Mouse (Mus musculus) bone marrow, adult 2 months (tissue): ENCODE data around the gene Fahd1.

Experiments used
- CTCF ChIP-seq: fragments of 200-500 bp; IDR thresholded peaks from 2 replicates; pipeline ENCODE4 v1.5.1; 2011; ENCODE audit warnings: low read length, control low read depth; ENCODE audit not compliant: control insufficient read depth, insufficient read depth
- POLR2A ChIP-seq: fragments of 200-500 bp; IDR thresholded peaks from 2 replicates; pipeline ENCODE4 v1.6.1; 2011; ENCODE audit warnings: low read depth, mild to moderate bottlenecking, control low read depth, low read length, borderline replicate concordance; ENCODE audit not compliant: control insufficient read depth

- TF ChIP-seq CTCF, result no peak
- TF ChIP-seq POLR2A, result no peak
Measured at GRCm38 (mm10) chr17:24897600-24897999, 47.4 kb upstream of the Fahd1 start.
